Mouse (Mus musculus) spleen, adult 2 months (tissue): ENCODE results near the gene Olfr65.

Experiments
- CTCF ChIP-seq: fragments of 200-500 bp; IDR thresholded peaks from 2 replicates; pipeline ENCODE4 v1.5.1; 2011; ENCODE audit warnings: mild to moderate bottlenecking, inconsistent platforms; ENCODE audit not compliant: insufficient read depth, insufficient read length, insufficient replicate concordance; ENCODE audit errors: extremely low read depth
- POLR2A ChIP-seq: fragments of 200-500 bp; IDR thresholded peaks from 2 replicates; pipeline ENCODE4 v1.6.1; 2011; ENCODE audit warnings: low read depth, low read length, inconsistent platforms

DNA sequence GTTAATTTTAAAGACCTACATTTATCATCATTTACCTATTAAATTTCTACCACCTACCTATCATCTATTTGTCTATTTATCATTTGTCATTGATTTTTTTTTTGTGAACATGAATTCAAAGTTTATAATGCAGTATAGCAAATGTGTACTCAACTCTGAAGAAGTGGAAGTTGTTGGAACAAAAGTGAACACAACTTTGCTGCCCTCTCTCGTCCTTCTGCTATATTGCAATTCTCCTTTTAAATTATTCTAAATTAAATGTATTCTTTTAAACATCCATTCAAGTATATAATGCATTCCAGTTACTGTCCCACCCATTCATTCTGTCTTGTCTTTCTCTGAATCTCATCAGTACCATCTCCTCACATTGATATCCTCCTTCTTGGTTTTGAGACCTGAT is 30.2 kb upstream of the Olfr65 start:
- TF ChIP-seq POLR2A (no peak), CTCF (no peak)
